Mouse (Mus musculus) lung, postnatal 0 days (tissue): ENCODE measurements around the gene Olfr2.

ENCODE experiments used
- CTCF ChIP-seq: IDR thresholded peaks from 2 replicates; pipeline ENCODE4 v1.5.1; 2016; ENCODE audit warnings: antibody characterized with exemption, mild to moderate bottlenecking
- EP300 ChIP-seq: IDR thresholded peaks from 2 replicates; pipeline ENCODE4 v1.6.1; 2016; ENCODE audit warnings: antibody characterized with exemption, mild to moderate bottlenecking, control low read depth

GRCm38 (mm10) chr7:106963837-106964236 is 42.0 kb downstream of the Olfr2 start, which contains the start of gene Olfr6:
- no peak for TF ChIP-seq CTCF
- TF ChIP-seq EP300 = no peak
